Mouse (Mus musculus) forebrain, postnatal 0 days (tissue): Measurements from ENCODE around the gene Itpr1. TPM values are rescaled to one million over a fixed set of nuclear protein-coding genes. Genes with fewer than 3 reads are reported as not detected.

Experiments
- ATAC-seq: fragments of 200-750 bp; cut with Nextera tagmentation; 2 replicates; pipeline ENCODE4 v1.8.0; 2017; ENCODE audit warnings: mild to moderate bottlenecking, moderate library complexity
- DNase-seq: peaks from one replicate; pipeline ENCODE4 v3.0.0-alpha.2; 2015
- H3K27ac ChIP-seq: fragments of 300-500 bp; sonication (generic); 2 replicates; pipeline ENCODE4 v1.5.1; 2014; ENCODE audit warnings: low read depth, mild to moderate bottlenecking, antibody characterized with exemption, low read length, moderate library complexity, mixed read lengths
- H3K27me3 ChIP-seq: fragments of 300-500 bp; sonication (generic); 2 replicates; pipeline ENCODE4 v1.6.1; 2014; ENCODE audit warnings: mild to moderate bottlenecking, low read length, mixed read lengths; ENCODE audit not compliant: insufficient read depth
- H3K36me3 ChIP-seq: fragments of 300-500 bp; sonication (generic); 2 replicates; pipeline ENCODE4 v1.6.1; 2014; ENCODE audit warnings: mild to moderate bottlenecking, moderate library complexity; ENCODE audit not compliant: insufficient read depth
- H3K4me1 ChIP-seq: fragments of 300-500 bp; sonication (generic); 2 replicates; pipeline ENCODE4 v1.6.1; 2014; ENCODE audit warnings: antibody characterized with exemption; ENCODE audit not compliant: insufficient read depth
- H3K4me2 ChIP-seq: fragments of 300-500 bp; sonication (generic); 2 replicates; pipeline ENCODE4 v1.6.1; 2014; ENCODE audit warnings: low read depth, mild to moderate bottlenecking, moderate library complexity
- H3K4me3 ChIP-seq: fragments of 300-500 bp; sonication (generic); 2 replicates; pipeline ENCODE4 v1.5.1; 2014; ENCODE audit warnings: low read depth, low read length, mixed read lengths
- H3K9ac ChIP-seq: fragments of 300-500 bp; sonication (generic); 2 replicates; pipeline ENCODE4 v1.6.1; 2014; ENCODE audit warnings: mild to moderate bottlenecking
- H3K9me3 ChIP-seq: fragments of 300-500 bp; sonication (generic); 2 replicates; pipeline ENCODE4 v1.6.1; 2016; ENCODE audit warnings: low read length
- CTCF ChIP-seq: sonication (generic); IDR thresholded peaks from 2 replicates; pipeline ENCODE4 v1.5.1; 2016; ENCODE audit warnings: antibody characterized with exemption, control low read depth, low read depth
- WGBS: fragments of 180-500 bp; shearing (Covaris S2); extraction: QIAGEN DNeasy Blood & Tissue Kit; methylation state at CpG from one replicate; pipeline ENCODE4 v1.1.7; 2014; 5-methylcytosine and 5-hydroxymethylcytosine counted together
- polyA plus RNA-seq: library from polyadenylated mRNA; unstranded; fragments of >200 nt; fragmentation: Nextera tagmentation; extraction: Ambion mirVana; gene quantifications from 2 replicates; pipeline ENCODE4 v1.2.1, GENCODE M21; 2015
- total RNA-seq: library from RNA; depleted of rRNA; stranded (reverse); fragments of >200 nt; gene quantifications from 2 replicates; pipeline ENCODE4 v1.2.3, GENCODE M21; 2014

Itpr1 gene
- total and polyA plus RNA-seq, 2 experiments from 2014 or later, result 5.5 to 39.6 TPM

DNA sequence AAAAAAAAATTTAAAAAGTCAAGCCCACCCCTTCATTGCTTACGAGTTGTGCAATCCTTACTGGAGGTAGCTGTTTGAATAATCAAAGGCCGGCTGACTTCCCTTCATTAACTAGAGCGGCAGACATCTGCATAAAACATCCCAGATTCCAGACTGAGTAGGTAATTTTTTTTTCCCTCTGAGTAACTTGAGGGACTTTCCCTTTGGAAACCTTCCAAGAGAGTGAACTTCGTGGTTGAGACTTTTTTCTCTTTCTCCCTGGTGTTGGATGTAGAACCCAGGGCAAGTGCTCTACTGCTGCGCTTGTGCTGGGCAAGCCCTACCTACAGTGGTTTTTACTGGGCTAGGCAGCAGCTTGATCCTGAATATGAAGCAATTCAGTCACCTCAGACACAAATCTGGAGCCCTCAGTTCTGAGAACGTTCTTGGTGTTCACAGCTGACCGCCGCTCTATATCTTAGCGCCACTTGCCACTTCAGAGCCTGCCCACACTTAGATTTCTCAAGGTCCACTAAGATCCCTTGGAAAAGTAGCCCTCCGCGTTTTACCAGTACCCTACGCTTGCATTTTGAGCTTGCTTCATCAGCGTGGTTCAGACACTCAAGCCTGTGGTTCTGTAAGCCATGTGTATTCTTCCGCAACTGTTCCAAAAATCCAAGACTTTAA lies 244.8 kb downstream of the Itpr1 start:
- no peak for ATAC-seq
- no peak for TF ChIP-seq CTCF
- no peak overlapping the region for H3K4me2 ChIP-seq
- H3K27me3 ChIP-seq, result no peaks in the 10 kb centered on the region
- peak overlapping the region; percentile 45; the same call in 1 of the 2 replicates for H3K27ac ChIP-seq
- H3K9ac ChIP-seq, result no peak overlapping the region
- H3K36me3 ChIP-seq, result no peaks in the 10 kb centered on the region
- H3K4me3 ChIP-seq, result no peak overlapping the region
- peaks cover 15% of the 10 kb centered on the region for H3K4me1 ChIP-seq
- DNase-seq, result no peak
- WGBS, result 50% methylated on average over 14 of the region's 14 CpGs
- H3K9me3 ChIP-seq, result no peaks in the 10 kb centered on the region

DNA sequence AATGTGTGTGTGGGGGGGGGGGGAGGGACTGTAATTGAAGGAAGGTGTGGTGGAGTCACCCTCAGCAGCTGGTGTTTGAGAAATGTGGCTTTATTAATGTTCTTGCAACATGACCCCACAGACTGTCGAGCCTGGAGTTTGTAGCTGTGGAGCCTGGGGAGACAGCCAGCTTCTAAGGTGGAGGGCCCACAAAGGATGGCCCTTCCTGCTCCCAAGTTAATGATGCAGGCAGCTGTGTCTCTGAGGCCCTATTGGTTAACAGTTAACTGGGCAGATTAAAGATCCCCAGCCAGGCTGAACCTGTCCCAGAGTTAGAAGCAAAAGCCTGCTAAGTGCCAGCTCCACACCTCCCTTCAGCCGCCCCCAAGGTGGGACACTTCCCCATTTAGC lies 245.3 kb downstream of the Itpr1 start:
- WGBS, result 48% methylated on average over 2 of the region's 2 CpGs
- no peaks in the 10 kb centered on the region for H3K36me3 ChIP-seq
- no peak for TF ChIP-seq CTCF

DNA sequence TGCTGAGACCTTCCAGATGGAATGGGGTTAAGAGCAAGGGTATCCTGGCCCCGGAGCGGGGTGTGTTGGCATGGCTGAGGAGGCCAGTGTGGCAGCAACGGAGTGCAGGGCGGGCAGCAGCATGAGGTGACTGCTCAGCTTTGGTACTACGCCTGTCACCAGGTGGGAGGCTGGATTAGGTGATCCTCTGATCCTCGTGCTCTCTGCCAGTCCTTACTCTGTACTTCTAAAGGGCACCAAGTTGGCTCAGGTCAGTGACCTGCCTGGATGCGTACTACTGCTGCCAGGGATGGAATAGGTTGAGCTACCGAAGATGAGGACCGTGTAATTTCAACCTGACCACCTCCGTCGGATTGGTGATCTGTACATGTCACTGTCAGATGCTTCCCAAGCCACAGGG lies 245.9 kb downstream of the Itpr1 start:
- no peak for DNase-seq
- Histone ChIP-seq H3K4me1 (peaks cover 15% of the 10 kb centered on the region), H3K9me3 (no peaks in the 10 kb centered on the region), H3K36me3 (no peaks in the 10 kb centered on the region), H3K27ac (no peak overlapping the region), H3K27me3 (no peaks in the 10 kb centered on the region), H3K4me2 (no peak overlapping the region), H3K9ac (no peak overlapping the region), H3K4me3 (no peak overlapping the region)
- no peak for TF ChIP-seq CTCF
- ATAC-seq, result no peak
- 92% methylated on average over 11 of the region's 11 CpGs for WGBS

More for the DNA sequence above, 245.3 kb downstream of the Itpr1 start:
- no peak for ATAC-seq
- H3K4me3 ChIP-seq, result no peak overlapping the region
- no peaks in the 10 kb centered on the region for H3K27me3 ChIP-seq
- H3K27ac ChIP-seq, result no peak overlapping the region
- no peaks in the 10 kb centered on the region for H3K9me3 ChIP-seq
- peaks cover 15% of the 10 kb centered on the region for H3K4me1 ChIP-seq
- H3K9ac ChIP-seq, result no peak overlapping the region
- no peak overlapping the region for H3K4me2 ChIP-seq
- DNase-seq, result no peak

DNA sequence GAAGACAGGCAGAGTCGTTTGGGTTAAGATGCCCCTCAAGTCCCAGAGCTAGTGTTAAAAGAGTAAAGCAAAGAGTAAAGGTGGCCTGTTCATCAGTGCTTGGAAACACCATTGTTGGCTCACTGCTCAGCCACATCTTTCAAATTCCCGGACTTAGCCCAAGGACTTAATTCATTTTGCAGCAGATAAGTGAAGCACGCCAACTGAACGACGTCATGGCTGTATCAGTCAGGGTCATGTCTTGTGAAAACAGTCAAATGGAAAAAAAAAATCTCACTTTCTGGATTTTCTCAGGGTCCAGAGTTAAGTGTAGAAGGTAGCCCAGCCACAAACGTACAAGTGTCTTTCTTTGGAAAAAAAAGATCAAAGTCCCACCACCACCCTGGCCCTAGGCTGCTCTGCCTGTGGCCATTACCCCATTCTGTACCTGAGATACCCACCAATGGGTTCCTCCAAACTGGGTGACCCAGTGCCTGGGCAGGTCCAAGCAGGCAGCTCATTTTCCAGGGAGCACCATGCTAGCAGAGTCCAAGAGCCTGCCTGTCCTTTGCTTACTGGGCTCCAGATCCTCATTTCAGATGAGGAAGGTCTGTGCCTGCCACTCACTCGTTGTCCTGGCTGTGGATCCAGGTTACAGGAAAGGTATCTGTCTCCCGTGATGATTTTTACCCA lies 251.5 kb downstream of the Itpr1 start:
- Histone ChIP-seq H3K27me3 (no peaks in the 10 kb centered on the region), H3K9me3 (no peaks in the 10 kb centered on the region), H3K9ac (no peak overlapping the region), H3K27ac (no peak overlapping the region), H3K4me1 (no peaks in the 10 kb centered on the region), H3K36me3 (no peaks in the 10 kb centered on the region), H3K4me3 (no peak overlapping the region), H3K4me2 (no peak overlapping the region)
- no peak for TF ChIP-seq CTCF
- 89% methylated on average over 8 of the region's 8 CpGs for WGBS
- DNase-seq (no peak), ATAC-seq (no peak)

DNA sequence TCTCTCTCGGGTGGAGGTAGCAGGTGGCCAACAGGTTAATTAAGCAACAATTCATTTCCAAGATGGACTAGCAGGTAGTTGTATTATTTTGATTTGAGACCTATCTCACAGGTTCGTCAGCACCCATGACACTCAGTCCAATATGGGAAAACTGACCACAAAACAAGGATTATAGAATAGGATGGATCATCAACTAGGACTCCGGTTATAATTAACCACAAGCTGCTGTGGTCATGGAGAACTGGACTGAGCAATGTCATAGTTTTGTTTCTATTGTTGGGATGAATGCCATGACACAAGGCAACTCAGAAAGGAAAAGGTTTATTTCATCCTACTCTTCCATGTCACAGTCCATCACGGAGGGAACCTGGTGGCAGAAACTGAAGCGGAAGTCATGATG lies 252.3 kb downstream of the Itpr1 start:
- ATAC-seq, result no peak
- H3K4me1 ChIP-seq, result no peaks in the 10 kb centered on the region

DNA sequence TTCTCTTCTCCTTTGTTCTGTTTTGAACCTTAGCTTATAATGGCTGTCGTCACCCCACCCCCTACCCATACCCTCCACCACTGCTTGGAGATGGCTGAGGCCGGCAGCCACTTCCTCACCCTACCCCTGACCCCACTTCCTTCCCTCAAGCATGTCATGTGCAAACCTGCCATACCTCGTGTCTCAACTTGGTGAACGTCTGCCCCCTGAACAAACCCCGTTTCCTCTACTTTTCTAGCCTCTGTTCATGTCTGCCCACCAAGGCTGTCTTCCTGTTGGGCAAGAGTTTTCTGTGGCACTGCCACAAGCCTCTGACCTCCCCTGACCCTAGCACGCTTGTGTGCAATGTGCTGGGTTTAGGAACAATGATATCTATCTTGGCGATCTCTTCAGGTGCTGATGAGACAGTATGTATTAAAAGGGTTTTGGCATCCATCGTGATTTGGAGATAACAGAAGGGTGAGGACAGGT lies 253.2 kb downstream of the Itpr1 start:
- Histone ChIP-seq H3K27ac (no peak overlapping the region), H3K4me3 (no peak overlapping the region), H3K4me1 (no peaks in the 10 kb centered on the region), H3K27me3 (no peaks in the 10 kb centered on the region), H3K9ac (no peak overlapping the region), H3K36me3 (no peaks in the 10 kb centered on the region), H3K9me3 (no peaks in the 10 kb centered on the region), H3K4me2 (no peak overlapping the region)
- DNase-seq, result no peak
- TF ChIP-seq CTCF, result no peak
- no peak for ATAC-seq
- 87% methylated on average over 8 of the region's 8 CpGs for WGBS

More for the DNA sequence above, 252.3 kb downstream of the Itpr1 start:
- H3K9me3 ChIP-seq, result no peaks in the 10 kb centered on the region
- WGBS, result 96% methylated on average over 5 of the region's 5 CpGs
- no peak overlapping the region for H3K9ac ChIP-seq
- DNase-seq, result no peak
- H3K27ac ChIP-seq, result no peak overlapping the region
- H3K4me3 ChIP-seq, result no peak overlapping the region
- no peak for TF ChIP-seq CTCF
- no peak overlapping the region for H3K4me2 ChIP-seq
- no peaks in the 10 kb centered on the region for H3K36me3 ChIP-seq
- no peaks in the 10 kb centered on the region for H3K27me3 ChIP-seq

DNA sequence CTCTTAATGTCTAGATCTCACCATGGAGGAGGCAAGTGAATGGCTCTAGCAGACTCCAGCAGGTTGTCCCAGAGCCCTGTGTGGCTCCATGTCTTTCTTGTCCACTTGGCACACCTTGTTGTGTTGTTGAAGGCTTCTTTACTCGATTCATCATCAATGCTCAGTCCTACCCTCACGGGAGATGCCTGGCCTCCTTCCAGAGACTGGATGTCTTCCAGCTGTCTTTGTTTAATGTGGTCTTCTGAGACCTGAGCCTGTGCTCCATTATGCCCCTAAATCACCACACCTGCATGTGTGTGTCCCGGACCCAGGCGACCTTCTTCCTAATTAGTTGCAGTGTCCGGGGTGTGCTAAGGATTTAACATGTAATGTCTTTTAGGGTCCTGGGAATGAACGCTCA lies 254.7 kb downstream of the Itpr1 start:
- Histone ChIP-seq H3K36me3 (no peaks in the 10 kb centered on the region), H3K9me3 (no peaks in the 10 kb centered on the region), H3K27me3 (no peaks in the 10 kb centered on the region), H3K4me2 (no peak overlapping the region), H3K9ac (no peak overlapping the region), H3K27ac (no peak overlapping the region), H3K4me3 (no peak overlapping the region), H3K4me1 (no peaks in the 10 kb centered on the region)
- TF ChIP-seq CTCF, result no peak
- 70% methylated on average over 6 of the region's 6 CpGs for WGBS
- ATAC-seq (no peak), DNase-seq (no peak)
